Mouse (Mus musculus): ENCODE measurements around the gene Chst3. TPM values are rescaled to one million over a fixed set of nuclear protein-coding genes. Genes with fewer than 3 reads are reported as not detected.
A peak's percentile ranks its signal among the peaks of the same experiment; 100 is the strongest.

Gene Chst3
- polyA plus RNA-seq (2014; fragmentation: Nextera tagmentation; extraction: Ambion mirVana), result 0.48 and 0.60 TPM in 2 replicates

DNA sequence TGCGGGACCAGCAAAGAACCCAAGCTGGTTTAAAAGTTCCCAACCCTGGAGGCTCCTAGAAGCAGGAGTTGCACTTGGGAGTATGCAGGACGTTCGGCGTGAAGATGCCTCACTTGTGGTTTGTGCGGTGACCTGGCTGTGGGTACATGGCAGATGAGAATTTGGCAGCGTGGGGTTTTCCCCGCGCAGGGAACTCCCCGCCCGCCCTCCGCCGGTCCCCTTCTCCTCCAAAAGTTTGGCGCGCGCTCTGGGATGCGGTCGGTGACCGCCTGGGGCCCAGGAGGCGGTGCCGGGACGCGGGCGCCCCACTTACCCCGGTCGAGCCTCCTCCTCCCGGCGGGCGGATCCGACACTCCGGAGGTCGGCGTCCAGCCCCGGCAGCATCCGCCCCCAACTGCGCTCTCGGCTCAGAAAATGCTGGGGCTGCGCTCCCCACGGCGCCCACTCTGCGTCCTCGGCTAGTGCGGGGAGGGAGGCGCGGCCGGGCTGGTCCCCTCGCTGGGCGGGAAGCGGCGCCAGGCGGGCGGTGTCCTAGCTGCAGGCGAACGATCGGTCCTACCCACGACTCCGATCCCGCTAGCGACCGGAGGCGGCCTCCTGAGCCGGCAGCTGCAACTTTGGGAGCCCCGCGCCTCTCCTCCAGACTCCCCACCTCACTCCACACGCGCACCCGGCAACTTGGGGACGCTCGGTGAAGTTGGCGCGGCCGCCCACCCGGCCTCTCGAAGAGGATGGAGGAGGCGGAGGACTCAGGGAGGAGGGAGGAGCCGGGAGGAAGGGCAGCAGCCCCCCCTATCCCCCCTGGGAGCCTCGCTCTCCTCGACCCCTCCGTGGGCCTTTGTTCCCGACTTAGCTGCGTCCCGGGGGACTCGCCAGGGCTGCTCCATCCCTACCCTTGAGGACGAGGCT, at the start of gene Chst3:
Gene Chst3 (minus strand): TSS at position 670 of the 909 bp plus-strand sequence.
- peak within 1 kb of the TSS; percentile 54 for H3K4me3 ChIP-seq (ENCODE audit: low read depth, low read length)
- peaks cover 5% of the 10 kb centered on the region; the same call in 1 of the 2 replicates for H3K4me1 ChIP-seq (replicated peaks; ENCODE audit: control insufficient read depth, insufficient read depth, low read length)
- H3K9me3 ChIP-seq (ENCODE audit: control insufficient read depth, low read length), result no peaks in the 10 kb centered on the region
- no peak for ATAC-seq (replicated peaks; ENCODE audit: low FRiP score)
- H3K27me3 ChIP-seq (replicated peaks; ENCODE audit: control insufficient read depth, insufficient read depth, low read length), result peaks cover 54% of the 10 kb centered on the region
- H3K9ac ChIP-seq (ENCODE audit: low read depth, low read length), result peak within 1 kb of the TSS; percentile 57
- H3K4me2 ChIP-seq, result peak within 1 kb of the TSS; percentile 71
- H3K36me3 ChIP-seq (ENCODE audit: control insufficient read depth, insufficient read depth, low read length), result no peaks in the 10 kb centered on the region
- WGBS, result 1% methylated on average over 81 of the region's 83 CpGs
- DNase-seq (ENCODE audit: low spot score), result peak; percentile 48
- H3K27ac ChIP-seq (ENCODE audit: low read depth, low read length), result 0 out of 2 replicates have a peak within 1 kb of the TSS, but pooled peaks have one; percentile 19

DNA sequence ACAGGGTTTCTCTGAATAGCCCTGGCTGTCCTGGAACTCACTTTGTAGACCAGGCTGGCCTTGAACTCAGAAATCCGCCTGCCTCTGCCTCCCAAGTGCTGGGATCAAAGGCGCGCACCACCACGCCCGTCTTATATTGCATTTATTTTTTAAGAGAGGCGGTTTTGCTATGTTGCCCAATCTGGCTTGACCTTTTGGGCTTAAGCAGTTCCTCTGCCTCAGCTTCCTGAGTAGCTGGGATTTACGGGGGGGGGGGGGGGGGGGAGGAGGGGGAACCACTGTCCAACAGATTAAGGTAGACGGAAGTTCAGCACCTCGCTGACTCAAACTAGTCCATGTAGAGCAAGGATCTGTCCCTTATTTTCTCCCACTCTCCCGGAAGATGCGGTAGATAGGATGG, 49.7 kb upstream of the Chst3 start:
- H3K4me1 ChIP-seq (replicated peaks; ENCODE audit: control insufficient read depth, insufficient read depth, low read length), result peaks cover 15% of the 10 kb centered on the region
- ATAC-seq (replicated peaks; ENCODE audit: low FRiP score) (no peak), DNase-seq (ENCODE audit: low spot score) (no peak)
- H3K4me2 ChIP-seq, result no peak overlapping the region
- H3K9ac ChIP-seq (ENCODE audit: low read depth, low read length), result no peak overlapping the region
- H3K9me3 ChIP-seq (ENCODE audit: control insufficient read depth, low read length), result no peaks in the 10 kb centered on the region
- 79% methylated on average over 10 of the region's 11 CpGs for WGBS
- no peaks in the 10 kb centered on the region for H3K36me3 ChIP-seq (ENCODE audit: control insufficient read depth, insufficient read depth, low read length)
- no peak overlapping the region for H3K27ac ChIP-seq (ENCODE audit: low read depth, low read length)
- no peaks in the 10 kb centered on the region for H3K27me3 ChIP-seq (replicated peaks; ENCODE audit: control insufficient read depth, insufficient read depth, low read length)
- no peak overlapping the region for H3K4me3 ChIP-seq (ENCODE audit: low read depth, low read length)

DNA sequence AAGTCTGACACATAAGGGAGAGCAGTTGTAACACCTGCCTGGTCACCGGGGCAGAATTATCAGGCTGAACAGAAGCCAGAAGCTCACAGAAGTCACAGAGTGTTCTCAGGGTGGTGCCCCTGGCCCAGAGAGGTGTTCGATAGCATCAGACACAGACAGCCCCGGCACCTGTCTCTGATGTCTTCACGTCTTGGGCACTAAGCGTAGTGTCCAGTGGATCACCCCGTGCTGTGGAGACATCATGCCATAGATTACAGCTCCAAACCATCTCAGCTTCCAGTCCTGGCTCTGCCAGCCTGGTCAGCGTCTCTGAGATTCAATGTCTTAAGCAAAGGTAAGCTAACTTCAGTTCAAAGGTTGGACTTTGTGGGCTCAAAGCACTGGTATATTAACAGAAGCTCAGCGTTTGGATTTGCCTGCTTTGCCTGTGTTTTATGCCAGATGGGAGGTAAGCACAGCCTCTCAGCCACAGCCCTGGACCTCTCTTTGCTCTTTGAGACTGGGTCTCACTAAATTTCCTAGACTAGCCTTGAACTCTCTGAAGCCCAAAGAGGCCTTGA, 47.9 kb upstream of the Chst3 start:
- Histone ChIP-seq H3K4me1 (replicated peaks; ENCODE audit: control insufficient read depth, insufficient read depth, low read length) (peaks cover 7% of the 10 kb centered on the region), H3K27me3 (replicated peaks; ENCODE audit: control insufficient read depth, insufficient read depth, low read length) (no peaks in the 10 kb centered on the region), H3K36me3 (ENCODE audit: control insufficient read depth, insufficient read depth, low read length) (no peaks in the 10 kb centered on the region), H3K9me3 (ENCODE audit: control insufficient read depth, low read length) (no peaks in the 10 kb centered on the region), H3K9ac (ENCODE audit: low read depth, low read length) (no peak overlapping the region), H3K27ac (ENCODE audit: low read depth, low read length) (no peak overlapping the region), H3K4me2 (no peak overlapping the region), H3K4me3 (ENCODE audit: low read depth, low read length) (no peak overlapping the region)
- ATAC-seq (replicated peaks; ENCODE audit: low FRiP score), result no peak
- no peak for DNase-seq (ENCODE audit: low spot score)
- 82% methylated on average over 8 of the region's 8 CpGs for WGBS

DNA sequence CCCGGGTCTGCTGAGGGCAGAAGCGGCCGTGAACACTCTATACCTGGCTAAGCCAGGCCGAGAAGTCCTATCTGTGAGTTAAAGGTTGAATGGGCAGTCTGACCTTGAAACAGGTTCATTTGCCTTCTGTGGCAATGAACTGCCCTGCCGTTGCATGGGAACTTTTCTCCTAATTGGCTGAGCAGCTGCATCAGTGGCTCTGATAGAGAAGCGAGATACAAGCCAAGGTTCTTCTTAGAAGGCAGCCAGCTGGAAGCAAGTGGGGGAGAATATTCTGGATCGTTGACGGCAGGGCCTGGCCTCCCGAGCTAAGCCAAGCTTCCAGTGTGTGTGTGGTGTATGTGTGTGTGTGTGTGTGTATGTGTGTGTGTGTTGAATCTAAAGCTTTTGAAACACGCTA, 46.2 kb upstream of the Chst3 start:
- Histone ChIP-seq H3K9me3 (ENCODE audit: control insufficient read depth, low read length) (no peaks in the 10 kb centered on the region), H3K4me3 (ENCODE audit: low read depth, low read length) (no peak overlapping the region), H3K4me2 (no peak overlapping the region), H3K9ac (ENCODE audit: low read depth, low read length) (no peak overlapping the region), H3K4me1 (replicated peaks; ENCODE audit: control insufficient read depth, insufficient read depth, low read length) (no peaks in the 10 kb centered on the region), H3K27ac (ENCODE audit: low read depth, low read length) (no peak overlapping the region), H3K36me3 (ENCODE audit: control insufficient read depth, insufficient read depth, low read length) (no peaks in the 10 kb centered on the region), H3K27me3 (replicated peaks; ENCODE audit: control insufficient read depth, insufficient read depth, low read length) (no peaks in the 10 kb centered on the region)
- ATAC-seq (replicated peaks; ENCODE audit: low FRiP score), result no peak
- DNase-seq (ENCODE audit: low spot score), result no peak
- 77% methylated on average over 10 of the region's 10 CpGs for WGBS

- Histone ChIP-seq H3K4me3 (ENCODE audit: low read depth, low read length) (no peak overlapping the region), H3K4me2 (no peak overlapping the region), H3K9me3 (ENCODE audit: control insufficient read depth, low read length) (no peaks in the 10 kb centered on the region), H3K27me3 (replicated peaks; ENCODE audit: control insufficient read depth, insufficient read depth, low read length) (no peaks in the 10 kb centered on the region), H3K4me1 (replicated peaks; ENCODE audit: control insufficient read depth, insufficient read depth, low read length) (no peaks in the 10 kb centered on the region), H3K27ac (ENCODE audit: low read depth, low read length) (no peak overlapping the region), H3K9ac (ENCODE audit: low read depth, low read length) (no peak overlapping the region), H3K36me3 (ENCODE audit: control insufficient read depth, insufficient read depth, low read length) (no peaks in the 10 kb centered on the region)
- DNase-seq (ENCODE audit: low spot score) (no peak), ATAC-seq (replicated peaks; ENCODE audit: low FRiP score) (no peak)
- 69% methylated on average over 7 of the region's 7 CpGs for WGBS
Measured at GRCm38 (mm10) chr10:60263351-60263750, 44.3 kb upstream of the Chst3 start.

- Histone ChIP-seq H3K27ac (ENCODE audit: low read depth, low read length) (no peak overlapping the region), H3K9me3 (ENCODE audit: control insufficient read depth, low read length) (no peaks in the 10 kb centered on the region), H3K4me1 (replicated peaks; ENCODE audit: control insufficient read depth, insufficient read depth, low read length) (no peaks in the 10 kb centered on the region), H3K36me3 (ENCODE audit: control insufficient read depth, insufficient read depth, low read length) (no peaks in the 10 kb centered on the region), H3K27me3 (replicated peaks; ENCODE audit: control insufficient read depth, insufficient read depth, low read length) (no peaks in the 10 kb centered on the region), H3K4me2 (no peak overlapping the region), H3K4me3 (ENCODE audit: low read depth, low read length) (no peak overlapping the region), H3K9ac (ENCODE audit: low read depth, low read length) (no peak overlapping the region)
- ATAC-seq (replicated peaks; ENCODE audit: low FRiP score), result no peak
- DNase-seq (ENCODE audit: low spot score), result no peak
- 56% methylated on average over 3 of the region's 3 CpGs for WGBS
Measured at GRCm38 (mm10) chr10:60262386-60262785, 43.3 kb upstream of the Chst3 start.

GRCm38 (mm10) chr10:60261530-60261929, 42.5 kb upstream of the Chst3 start:
- H3K9ac ChIP-seq (ENCODE audit: low read depth, low read length), result no peak overlapping the region
- 44% methylated on average over 5 of the region's 5 CpGs for WGBS

DNA sequence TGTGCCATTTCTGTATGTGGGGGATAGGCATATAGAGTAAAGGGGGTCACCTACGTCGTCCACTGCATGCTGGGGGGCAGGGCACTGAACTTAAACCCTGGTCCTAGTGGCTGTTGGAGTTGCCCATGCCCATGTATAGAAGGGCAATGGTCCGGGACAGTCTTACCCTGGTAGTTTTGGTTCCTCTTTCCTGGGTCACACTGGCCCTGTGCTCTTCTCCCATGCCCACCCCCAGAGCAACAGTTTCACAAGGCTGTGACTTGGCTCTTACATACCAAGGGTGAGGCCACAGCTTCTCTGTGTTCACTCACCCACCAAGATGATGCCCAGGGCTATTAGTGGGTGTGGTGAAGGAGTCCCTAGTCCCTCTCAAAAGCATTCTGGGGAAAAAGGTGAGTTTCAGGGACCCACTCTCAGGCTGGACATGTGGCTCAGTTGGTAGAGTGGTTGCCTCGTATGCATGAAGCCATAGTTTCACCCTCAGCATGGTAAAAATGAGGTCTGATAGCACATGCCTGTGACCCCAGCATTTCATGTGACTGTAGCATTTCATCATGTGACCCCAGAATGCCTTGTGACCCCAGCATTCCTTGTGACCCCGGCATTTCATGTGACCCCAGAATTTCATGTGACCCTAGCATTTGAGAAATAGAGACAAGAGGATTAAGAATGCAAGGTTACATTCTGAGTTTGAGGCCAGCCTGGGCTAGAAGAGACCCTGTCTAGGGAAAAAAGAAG, 41.7 kb upstream of the Chst3 start:
- Histone ChIP-seq H3K27ac (ENCODE audit: low read depth, low read length) (no peak overlapping the region), H3K4me1 (replicated peaks; ENCODE audit: control insufficient read depth, insufficient read depth, low read length) (peaks cover 12% of the 10 kb centered on the region), H3K9ac (ENCODE audit: low read depth, low read length) (no peak overlapping the region), H3K9me3 (ENCODE audit: control insufficient read depth, low read length) (no peaks in the 10 kb centered on the region), H3K4me3 (ENCODE audit: low read depth, low read length) (no peak overlapping the region), H3K27me3 (replicated peaks; ENCODE audit: control insufficient read depth, insufficient read depth, low read length) (no peaks in the 10 kb centered on the region), H3K4me2 (no peak overlapping the region), H3K36me3 (ENCODE audit: control insufficient read depth, insufficient read depth, low read length) (no peaks in the 10 kb centered on the region)
- DNase-seq (ENCODE audit: low spot score) (no peak), ATAC-seq (replicated peaks; ENCODE audit: low FRiP score) (no peak)
- 73% methylated on average over 5 of the region's 5 CpGs for WGBS

More at GRCm38 (mm10) chr10:60261530-60261929, 42.5 kb upstream of the Chst3 start:
- ATAC-seq (replicated peaks; ENCODE audit: low FRiP score) (no peak), DNase-seq (ENCODE audit: low spot score) (no peak)
- Histone ChIP-seq H3K27ac (ENCODE audit: low read depth, low read length) (no peak overlapping the region), H3K4me1 (replicated peaks; ENCODE audit: control insufficient read depth, insufficient read depth, low read length) (peaks cover 8% of the 10 kb centered on the region), H3K4me2 (no peak overlapping the region), H3K36me3 (ENCODE audit: control insufficient read depth, insufficient read depth, low read length) (no peaks in the 10 kb centered on the region), H3K9me3 (ENCODE audit: control insufficient read depth, low read length) (no peaks in the 10 kb centered on the region), H3K4me3 (ENCODE audit: low read depth, low read length) (no peak overlapping the region), H3K27me3 (replicated peaks; ENCODE audit: control insufficient read depth, insufficient read depth, low read length) (no peaks in the 10 kb centered on the region)
